Mouse (Mus musculus): ENCODE results near the gene Ppip5k2.
"Not testable (repeated sequence)": the region's sequence is repeated elsewhere in the genome, so short reads cannot be mapped to it uniquely, and the experiment has no call there.

The Ppip5k2 gene

GRCm38 (mm10) chr1:97769904-97770753 is at the start of gene Ppip5k2, which contains the start of gene Gin1:
Gene Ppip5k2, minus strand, starts transcription at chr1:97770411.
Gene Gin1, plus strand, starts transcription at chr1:97770172.
- in situ Hi-C loops (cut with MboI, MseI): no loop called here

GRCm38 (mm10) chr1:97809255-97809912 is 39.2 kb upstream of the Ppip5k2 start:
- in situ Hi-C loops (cut with MboI, MseI): loop anchor here (5.0 to 10.0 kb wide), 3 partner anchors 345 to 543 kb away; no protein-coding TSS in a partner anchor

- in situ Hi-C loops (cut with MboI, MseI): loop anchor here (10.0 kb wide), 2 partner anchors 350 to 380 kb away; no protein-coding TSS in a partner anchor
Observed at GRCm38 (mm10) chr1:97804520-97804919, 34.3 kb upstream of the Ppip5k2 start.

- in situ Hi-C loops (cut with MboI, MseI): loop anchor here (10.0 kb wide), 2 partner anchors 352 to 382 kb away; no protein-coding TSS in a partner anchor
Observed at GRCm38 (mm10) chr1:97802207-97802902, 32.1 kb upstream of the Ppip5k2 start.

- in situ Hi-C loops (cut with MboI, MseI): no loop called here
Observed at GRCm38 (mm10) chr1:97795936-97796335, 25.7 kb upstream of the Ppip5k2 start.

- in situ Hi-C loops (cut with MboI, MseI): no loop called here
Observed at GRCm38 (mm10) chr1:97794110-97794509, 23.9 kb upstream of the Ppip5k2 start.

- in situ Hi-C loops (cut with MboI, MseI): no loop called here
Observed at GRCm38 (mm10) chr1:97788490-97788889, 18.3 kb upstream of the Ppip5k2 start.

GRCm38 (mm10) chr1:97787674-97788073 is 17.5 kb upstream of the Ppip5k2 start:
- in situ Hi-C loops (cut with MboI, MseI): no loop called here

- in situ Hi-C loops (cut with MboI, MseI): no loop called here
Observed at GRCm38 (mm10) chr1:97785685-97786393, 15.6 kb upstream of the Ppip5k2 start.

- in situ Hi-C loops (cut with MboI, MseI): no loop called here
Observed at GRCm38 (mm10) chr1:97784928-97785327, 14.7 kb upstream of the Ppip5k2 start.

- in situ Hi-C loops (cut with MboI, MseI): no loop called here
Observed at GRCm38 (mm10) chr1:97781674-97782073, 11.5 kb upstream of the Ppip5k2 start.

- in situ Hi-C loops (cut with MboI, MseI): no loop called here
Observed at GRCm38 (mm10) chr1:97773973-97774372, 3.8 kb upstream of the Ppip5k2 start.

- in situ Hi-C loops (cut with MboI, MseI): no loop called here
Observed at GRCm38 (mm10) chr1:97773362-97773761, 3.2 kb upstream of the Ppip5k2 start.

- in situ Hi-C loops (cut with MboI, MseI): no loop called here
Observed at GRCm38 (mm10) chr1:97771727-97772126, 1.5 kb upstream of the Ppip5k2 start.

GRCm38 (mm10) chr1:97771118-97771517 is 907 bp upstream of the Ppip5k2 start:
- in situ Hi-C loops (cut with MboI, MseI): no loop called here

- in situ Hi-C loops (cut with MboI, MseI): no loop called here
Observed at GRCm38 (mm10) chr1:97769294-97769903, 812 bp downstream of the Ppip5k2 start.

GRCm38 (mm10) chr1:97768906-97769293 is 1.3 kb downstream of the Ppip5k2 start:
- in situ Hi-C loops (cut with MboI, MseI): no loop called here

- in situ Hi-C loops (cut with MboI, MseI): no loop called here
Observed at GRCm38 (mm10) chr1:97768089-97768488, 2.1 kb downstream of the Ppip5k2 start.

- in situ Hi-C loops (cut with MboI, MseI): not testable (repeated sequence)
Observed at GRCm38 (mm10) chr1:97765712-97766111, 4.5 kb downstream of the Ppip5k2 start.

- in situ Hi-C loops (cut with MboI, MseI): no loop called here
Observed at GRCm38 (mm10) chr1:97761477-97761876, 8.7 kb downstream of the Ppip5k2 start.

- in situ Hi-C loops (cut with MboI, MseI): no loop called here
Observed at GRCm38 (mm10) chr1:97760598-97760997, 9.6 kb downstream of the Ppip5k2 start.

Data from T-helper 17 cell (primary cell).